Mouse (Mus musculus) right cerebral cortex, postnatal 10 days (tissue): ENCODE measurements around the gene Bdh1.

Experiments
- DNase-seq, 2 experiments: peaks; one replicate each; pipeline ENCODE4 v3.0.0; 2021; ENCODE audit warnings: low spot score in 2 of 2

Gene Bdh1

DNA sequence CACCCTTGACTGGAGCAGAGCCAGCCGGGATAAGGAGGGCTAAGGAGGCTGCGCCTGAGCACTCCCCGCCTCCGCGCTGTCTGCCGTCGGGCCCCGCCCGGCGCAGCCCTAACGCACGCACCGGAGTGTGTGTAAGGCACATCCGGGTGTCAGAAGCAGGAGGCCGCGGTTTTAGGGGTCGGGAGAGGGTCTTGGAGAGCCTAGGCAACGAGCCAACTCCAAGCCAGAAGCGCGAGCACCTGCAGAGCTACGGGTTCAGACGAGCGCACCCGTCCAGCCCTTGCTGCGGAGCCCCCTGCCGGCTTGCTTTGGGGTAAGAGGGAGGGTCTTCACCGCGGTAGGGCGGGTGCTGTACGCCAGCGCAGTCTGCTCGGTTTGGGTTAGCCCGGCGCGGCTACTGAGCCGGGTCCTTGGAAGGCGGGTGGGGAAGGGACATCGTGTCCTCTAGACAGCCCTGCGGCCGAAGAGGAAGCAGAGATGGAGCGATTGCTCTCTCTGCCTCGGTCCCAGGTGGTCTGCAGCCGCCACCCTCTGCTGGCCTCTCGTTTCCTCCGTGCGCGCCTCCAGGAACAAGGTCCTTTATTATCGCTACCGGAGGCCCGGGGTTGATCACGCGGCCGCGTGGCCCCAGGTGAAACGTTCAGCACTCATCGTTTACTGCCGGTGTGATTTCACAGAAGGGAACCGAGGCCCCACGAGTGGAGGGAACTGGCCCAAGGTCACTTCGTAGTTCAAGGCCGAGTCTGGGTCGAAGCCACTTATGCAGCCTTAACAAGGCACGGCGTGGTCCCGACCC is 6.8 kb downstream of the Bdh1 start:
- peak; percentile 91 to 94 for DNase-seq

DNA sequence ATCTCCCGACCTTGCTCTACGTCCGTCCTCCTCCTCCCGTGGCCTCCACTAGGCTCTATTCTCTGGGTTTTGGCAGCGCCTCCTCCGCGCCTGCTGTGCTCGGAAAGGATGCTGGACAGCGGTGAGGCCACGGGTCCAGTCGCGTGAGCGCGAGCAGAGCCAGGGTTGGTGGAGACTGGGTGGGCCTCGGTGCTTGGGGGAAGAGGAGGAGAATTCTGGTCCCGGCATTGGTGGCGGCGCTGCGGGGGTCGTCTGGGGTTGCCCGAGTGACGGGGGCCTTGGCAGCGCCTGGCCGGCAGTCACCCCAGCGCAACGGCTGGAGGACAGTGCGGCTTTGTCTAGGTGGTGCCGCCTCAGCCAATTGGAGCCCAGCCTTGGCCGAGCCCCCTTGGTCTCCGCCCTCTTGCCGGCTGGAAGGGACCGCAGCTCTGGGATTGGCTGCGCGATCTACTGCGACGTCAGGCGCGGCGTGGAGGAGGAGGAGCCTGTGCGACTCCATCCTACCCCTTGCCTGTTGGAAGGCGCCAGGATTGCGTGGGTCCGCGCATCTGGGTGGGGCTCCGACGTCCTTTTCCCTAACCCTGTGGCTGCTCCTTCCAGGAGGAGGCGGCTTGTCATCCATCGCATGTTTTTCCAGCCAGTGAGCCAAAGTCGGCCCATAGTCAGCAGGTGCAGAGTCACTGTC is 7.5 kb downstream of the Bdh1 start:
- peak; percentile 98 to 99 for DNase-seq

DNA sequence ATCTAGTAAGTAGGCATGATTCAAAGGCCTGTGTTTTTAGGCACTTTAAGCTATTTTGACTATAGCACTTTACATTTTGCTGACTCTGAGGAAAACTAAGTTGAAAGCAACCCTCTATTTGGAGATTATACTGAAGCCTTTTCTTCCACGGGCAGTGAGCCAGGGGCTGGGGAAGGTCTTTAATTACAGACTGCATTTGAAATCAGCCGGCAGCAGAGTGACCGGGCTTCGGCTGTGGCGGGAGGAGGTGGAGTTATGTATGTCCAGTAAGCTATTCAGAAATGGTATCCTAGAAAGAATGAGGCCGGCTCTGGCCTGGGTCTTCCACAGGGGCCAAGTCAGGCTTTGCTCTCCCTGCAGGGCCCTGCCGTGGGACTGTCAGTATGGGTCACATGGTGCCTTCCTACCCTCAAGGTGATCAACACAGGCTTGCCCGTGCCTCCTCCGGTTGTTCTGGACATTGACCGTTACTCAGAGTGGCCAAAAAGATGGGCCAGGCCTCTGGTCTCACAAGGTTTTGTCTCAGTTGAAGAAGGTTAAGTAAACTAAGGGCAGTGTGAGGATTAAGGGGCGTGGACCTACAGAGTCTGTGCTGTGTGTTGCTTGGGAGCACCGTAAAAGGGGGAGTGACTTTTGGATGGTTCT is 11.5 kb downstream of the Bdh1 start:
- DNase-seq = peak; percentile 73 to 74

DNA sequence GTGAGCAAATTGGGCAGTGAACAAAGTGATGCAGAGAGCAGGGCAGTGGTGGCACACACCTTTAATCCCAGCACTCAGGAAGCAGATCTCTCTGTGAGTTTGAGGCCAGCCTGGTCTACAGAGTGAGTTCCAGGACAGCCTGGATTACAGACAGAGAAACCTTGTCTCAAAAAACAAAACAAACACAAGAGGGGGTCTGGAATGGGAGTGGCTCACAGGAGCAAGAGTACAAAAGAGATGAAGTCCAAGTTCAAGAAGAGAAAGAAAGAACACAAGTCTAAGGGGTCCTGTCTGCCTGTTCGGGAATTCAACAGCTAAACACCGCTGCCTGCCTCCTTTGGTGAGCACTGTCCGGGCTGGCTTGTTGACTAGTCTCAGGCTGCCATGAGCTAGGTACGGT is 13.1 kb downstream of the Bdh1 start:
- DNase-seq = no peak

DNA sequence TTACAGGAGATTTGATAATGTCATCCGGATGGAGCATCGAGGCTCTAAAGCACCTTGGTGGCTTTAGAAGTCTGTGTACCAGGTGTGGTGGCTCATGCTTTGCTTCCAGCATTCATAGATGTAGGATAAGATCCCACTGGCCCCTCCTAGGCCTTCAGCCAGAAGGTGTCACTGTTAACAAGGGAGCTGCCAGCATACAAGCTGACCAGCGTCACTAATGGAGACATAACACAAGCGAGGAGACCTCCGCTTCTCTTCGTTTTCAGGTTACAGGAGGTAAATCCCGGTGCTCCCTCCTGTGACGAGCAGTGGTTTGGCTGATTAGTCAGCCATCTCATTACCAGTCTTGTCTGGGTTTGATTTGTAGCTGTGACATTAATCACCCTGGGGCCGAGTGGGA is 14.0 kb downstream of the Bdh1 start:
- no peak for DNase-seq

DNA sequence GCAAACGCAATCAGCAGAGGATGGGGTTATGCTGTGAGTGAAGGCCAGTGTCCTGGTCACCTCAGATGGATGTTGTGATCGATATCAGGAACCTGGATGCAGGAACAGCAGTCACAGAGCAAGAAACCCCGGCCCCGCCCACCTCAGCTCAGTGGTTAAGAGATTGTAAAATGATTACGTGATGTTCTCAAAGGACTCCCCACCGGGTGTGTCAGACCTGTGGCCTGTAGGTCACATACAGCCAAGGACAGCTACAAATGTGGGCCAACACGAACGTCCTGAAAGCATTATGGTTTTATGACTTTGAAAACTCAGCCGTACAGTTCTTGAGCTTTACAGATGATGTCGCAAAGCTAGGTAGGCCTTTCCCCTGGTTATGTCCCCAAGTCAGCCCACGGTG is 15.3 kb downstream of the Bdh1 start:
- DNase-seq = no peak

DNA sequence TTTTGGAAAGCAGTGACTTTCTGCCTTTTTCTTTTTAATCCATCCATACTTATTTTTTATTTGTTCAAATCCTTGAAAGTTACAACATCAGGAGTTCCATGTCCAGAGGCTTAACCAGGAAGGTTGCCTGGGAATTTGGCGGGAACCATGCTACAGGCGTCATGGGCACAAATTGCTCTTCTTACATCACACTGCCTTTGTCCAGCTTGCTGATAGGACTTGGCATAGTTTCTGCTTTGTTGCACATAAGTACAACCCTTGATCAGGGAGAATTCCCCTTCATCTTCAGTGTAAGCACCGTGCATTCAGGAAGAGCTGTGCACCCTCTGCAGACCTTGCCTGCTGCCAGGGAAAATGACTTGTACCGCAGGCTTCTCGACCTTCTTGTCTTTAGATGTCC is 17.4 kb downstream of the Bdh1 start:
- no peak for DNase-seq

DNA sequence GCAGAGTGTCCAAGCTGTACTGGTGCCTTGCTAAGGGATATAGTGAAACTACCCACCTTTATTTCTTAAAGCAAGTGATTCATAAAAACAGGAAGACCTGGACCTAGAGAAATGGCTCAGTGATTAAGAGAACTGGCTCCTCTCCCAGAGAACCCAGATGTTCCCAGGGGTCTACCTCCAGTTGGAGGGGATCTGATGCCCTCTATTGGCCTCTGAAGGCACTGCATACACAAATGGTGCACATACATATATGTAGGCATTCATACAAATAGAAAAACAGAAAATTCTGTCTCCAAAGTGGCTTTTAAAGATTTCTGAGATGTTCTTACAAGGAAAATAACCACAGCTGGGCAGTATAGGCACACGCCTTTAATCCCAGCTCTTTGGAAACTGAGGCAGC is 18.0 kb downstream of the Bdh1 start:
- DNase-seq = no peak

DNA sequence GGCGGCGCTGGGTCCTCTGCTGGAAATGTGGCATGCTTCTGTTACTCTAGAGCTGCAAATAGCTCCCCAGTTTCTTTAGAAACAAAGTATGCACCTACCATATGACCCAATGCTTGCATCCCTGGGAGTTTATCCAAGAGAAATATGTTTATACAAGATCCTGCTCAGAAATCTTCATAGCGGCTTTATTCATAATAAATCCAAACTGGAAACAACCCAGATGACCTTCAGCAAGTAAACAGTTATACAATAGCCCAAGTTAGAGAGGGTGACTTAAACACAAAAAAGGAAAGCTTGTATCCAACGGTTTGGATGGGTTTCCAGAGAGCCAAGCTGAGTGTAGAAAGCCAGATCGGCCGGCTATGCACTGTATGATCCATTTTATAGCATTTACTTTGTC is 22.4 kb downstream of the Bdh1 start:
- no peak for DNase-seq

DNA sequence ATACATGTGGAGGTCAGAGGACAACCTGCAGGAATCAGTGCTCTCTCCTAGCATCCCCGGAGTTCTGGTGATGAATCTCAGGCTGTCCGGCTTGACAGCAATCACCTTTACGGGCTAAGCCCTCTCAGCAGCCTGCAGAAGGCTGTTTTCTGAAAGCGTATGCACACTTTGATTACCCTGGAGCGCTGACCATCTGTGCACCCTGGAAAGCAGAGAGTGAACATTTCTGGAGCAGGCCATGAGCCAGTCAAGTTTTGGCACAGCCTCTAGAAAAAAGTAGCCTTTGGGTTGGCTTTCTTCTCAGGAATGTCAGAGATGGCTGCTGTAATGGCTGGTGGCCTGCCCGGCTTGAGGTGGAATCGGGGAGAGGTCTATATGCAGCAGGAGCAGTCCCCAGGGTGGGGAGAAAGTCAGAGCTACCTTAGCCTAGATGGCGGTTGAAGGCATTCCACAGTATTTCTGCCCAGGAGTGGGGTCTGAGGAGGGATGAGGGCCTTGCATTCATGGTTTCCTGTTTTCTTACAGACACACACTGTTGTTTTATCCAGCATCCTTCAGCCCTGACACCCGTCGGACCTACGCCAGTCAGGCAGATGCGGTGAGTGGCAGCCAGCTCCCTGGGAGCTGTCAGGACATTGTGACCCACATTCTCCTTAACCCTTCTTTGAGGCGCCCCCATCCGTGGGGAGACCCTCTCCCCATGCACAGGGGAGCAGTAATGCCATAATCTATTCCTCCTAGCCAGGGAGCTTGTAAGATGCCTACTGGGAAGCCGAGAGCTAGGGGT is 24.2 kb downstream of the Bdh1 start:
- no peak for DNase-seq

DNA sequence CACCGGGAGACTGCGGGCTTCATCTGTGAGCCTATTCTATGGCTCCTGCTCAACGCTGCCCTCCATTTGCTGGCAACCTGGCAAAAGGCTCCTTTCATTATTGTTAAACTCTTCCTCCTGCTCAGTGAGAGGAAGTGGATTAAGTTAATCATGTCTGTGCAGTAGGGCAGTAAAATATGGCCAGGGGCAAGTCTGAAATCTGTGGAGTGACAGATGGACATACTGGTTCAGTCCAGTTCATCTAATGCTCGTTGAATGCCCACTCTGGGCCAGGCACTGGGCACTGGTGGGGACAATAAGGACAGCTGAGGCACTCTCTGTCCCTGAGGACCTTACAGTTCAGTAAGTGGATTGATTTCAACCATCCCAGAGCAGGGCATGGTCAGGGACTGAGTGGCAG is 27.9 kb downstream of the Bdh1 start:
- DNase-seq = no peak

DNA sequence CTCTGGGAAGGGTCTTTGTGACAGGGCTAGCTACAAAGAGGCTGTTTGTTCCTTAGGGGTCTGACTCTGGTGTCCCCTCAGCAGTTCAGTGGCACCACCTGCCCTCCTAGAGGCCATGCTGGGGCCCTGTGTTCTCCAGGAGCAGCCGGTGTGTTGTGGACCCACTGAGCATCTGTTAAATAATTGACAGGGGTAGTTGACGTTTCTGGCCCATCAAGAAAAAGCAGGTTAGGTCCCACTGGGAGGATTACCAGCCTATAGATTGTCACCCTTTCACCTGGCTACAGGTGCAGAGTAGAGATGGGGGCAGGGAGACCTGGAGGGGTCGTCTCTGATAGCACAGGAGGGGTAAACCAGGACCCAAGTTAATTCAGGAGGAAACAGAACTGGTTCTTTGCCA is 29.2 kb downstream of the Bdh1 start:
- no peak for DNase-seq

DNA sequence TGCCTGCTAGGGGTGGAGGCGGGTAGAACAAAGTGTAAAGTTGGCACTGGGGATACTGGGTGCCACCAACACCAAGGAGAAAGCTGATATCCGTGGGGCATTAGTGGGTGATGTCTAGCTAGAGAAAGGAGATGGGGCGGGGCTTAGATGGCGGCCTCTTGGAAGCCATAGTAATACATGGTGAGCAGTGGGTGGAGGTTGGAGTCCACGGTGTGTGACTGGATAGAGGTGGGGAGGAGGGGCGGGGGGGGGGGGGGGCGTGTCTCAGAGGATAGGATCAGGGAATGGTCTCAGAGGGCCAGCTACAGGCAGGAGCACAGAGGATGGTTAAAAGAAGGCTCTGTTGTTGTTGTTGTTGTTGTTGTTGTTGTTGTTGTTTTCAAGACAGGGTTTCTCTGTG is 30.4 kb downstream of the Bdh1 start:
- no peak for DNase-seq

DNA sequence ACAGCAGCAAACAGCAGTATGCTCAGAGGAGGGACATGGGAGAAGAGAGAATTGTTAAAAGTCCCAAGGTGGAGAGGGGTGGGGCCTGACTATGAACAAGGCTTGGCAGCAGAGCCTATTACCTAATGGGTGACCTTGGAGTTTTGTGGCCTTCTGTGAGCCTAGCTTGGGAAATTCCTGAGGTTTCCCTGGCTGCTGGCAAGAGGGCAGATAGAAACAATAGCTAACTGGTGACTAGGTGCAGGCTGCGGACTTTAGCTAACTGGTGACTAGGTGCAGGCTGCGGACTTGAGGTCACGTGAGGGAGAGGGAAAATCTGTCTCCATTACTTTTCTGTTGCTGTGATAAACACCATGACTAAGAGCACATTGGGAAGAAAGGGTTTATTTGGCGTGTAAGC is 31.9 kb downstream of the Bdh1 start:
- DNase-seq = no peak

DNA sequence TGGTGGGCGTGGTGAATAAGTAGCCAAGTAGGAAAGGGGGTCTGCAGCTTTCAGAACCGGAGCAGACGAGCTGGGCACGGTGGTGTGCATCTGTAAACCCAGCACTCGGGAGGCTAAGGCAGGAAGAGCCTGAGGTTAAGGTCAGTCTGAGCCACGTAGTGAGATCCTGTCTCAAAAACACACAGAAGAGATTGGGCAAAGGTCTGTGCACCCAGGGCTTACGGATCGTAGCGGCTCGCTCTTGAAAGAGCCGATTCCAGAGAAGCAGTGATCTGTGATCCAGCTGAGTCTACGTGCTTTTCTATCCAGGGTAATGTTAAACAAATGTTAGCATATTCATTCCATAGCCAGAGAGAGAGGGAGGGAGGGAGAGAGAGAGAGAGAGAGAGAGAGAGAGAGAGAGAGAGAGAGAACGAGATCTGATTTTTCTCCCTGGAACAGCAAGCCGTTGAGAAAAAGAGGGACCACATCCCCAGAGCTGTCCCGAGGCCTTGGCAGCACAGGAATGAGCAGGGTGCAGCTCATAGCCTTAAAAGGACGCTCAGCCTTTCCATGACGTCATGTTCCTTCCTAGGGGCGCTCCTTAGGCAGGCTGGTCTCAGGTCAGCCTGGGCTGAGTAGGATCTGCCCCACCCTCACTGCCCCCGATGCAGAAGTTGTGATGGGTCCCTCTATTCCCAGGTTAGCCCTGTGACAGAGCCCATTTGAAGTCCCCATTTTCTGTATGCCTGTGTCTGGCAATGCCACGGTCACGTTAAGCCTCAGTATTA is 33.4 kb downstream of the Bdh1 start:
- no peak for DNase-seq

DNA sequence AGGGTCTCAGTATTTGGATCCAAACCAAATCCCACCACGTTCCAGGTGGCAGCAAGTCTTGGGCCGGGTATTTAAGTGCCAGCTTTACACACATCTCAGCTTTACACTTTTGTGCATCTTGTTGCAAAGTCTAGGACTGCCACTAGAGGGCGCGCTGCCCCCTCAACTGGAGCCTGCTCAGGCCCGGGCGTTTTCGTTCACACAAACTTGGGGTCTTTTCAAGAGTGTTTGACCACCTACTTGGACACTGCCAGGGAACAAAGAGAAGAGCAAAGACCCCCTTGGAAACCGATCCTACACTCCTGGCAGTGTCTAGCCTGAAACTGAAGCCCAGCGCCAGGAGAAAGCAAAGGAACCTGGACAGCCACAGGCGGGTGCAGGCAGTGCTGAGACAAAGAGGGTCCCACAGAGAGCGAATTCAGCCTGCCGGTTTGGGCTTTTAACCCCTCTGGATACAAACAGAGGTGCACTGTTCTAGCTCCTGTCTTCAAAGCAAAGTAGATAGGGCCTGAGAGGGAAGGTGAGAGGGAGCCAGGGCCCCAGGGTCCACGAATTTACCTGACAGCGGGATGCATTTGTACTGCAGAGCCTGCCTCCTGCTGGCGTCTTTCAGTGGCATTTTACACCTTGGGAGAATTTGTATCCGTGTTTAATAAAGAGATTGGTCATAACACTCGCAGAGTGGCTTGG is 36.3 kb downstream of the Bdh1 start:
- DNase-seq = peak; percentile 85 to 91

DNA sequence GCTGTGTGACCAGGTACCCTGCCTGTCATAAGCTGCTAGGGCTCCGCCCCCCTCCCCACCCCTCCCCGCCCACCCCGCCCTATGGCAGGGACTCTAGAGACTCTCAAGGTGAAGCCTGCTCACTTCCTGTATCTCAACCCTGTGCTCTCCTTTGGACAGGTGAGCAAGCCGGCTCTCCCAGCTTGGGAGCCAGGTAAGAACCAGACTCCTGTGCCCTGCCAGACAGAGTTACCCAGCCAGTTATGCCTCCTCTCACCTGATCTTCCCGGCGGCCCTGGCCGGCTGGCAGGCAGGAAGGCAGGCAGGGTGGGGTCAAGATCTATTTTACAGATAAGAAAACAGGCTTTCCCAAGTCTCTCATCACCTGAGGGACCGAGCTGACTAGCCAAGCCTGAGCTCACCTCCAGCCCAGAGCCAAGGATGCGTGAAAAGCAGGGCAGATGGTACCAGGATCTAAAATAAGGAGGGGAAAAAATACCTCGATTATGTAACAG is 37.9 kb downstream of the Bdh1 start:
- DNase-seq = peak in 1 of 2 experiments; percentile 61

DNA sequence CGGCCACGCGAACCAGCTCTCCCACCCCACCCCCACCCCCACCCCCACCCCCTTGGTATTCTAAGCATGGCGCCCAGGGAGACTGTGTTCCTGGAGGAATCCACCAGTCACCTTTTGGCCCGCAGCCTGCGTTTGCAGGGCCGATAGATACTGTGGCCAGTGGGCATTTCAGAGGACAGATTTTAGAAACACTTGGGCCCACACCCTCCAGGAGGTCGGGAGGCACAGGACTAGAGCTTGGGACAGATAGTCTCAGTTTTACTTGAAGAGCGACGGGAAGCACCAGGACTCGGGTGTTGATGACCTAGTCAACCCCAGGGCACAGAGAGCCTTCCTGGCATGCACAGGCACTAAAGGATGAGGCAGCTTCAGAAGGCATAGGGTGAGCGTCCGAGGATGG is 38.4 kb downstream of the Bdh1 start:
- peak in 1 of 2 experiments; percentile 60 for DNase-seq

DNA sequence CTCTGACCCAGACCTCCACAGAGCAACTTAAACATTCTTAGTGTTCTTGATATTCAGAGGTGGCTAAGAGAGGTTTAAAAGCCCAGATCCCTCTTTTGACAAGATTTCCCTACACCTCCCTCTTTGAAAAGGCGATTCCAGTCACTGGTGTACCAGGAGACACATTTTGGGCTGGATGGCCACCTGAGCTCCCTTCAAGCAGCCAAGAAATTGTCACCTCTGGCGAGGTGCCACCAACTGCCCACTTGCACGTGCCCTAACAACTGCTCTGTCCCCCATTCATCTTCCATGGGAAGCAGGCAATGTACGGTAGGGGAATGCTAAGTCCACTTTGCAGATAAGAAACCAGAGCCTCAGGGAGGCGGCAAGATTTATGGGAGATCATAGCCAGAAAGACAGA is 39.0 kb downstream of the Bdh1 start:
- no peak for DNase-seq

DNA sequence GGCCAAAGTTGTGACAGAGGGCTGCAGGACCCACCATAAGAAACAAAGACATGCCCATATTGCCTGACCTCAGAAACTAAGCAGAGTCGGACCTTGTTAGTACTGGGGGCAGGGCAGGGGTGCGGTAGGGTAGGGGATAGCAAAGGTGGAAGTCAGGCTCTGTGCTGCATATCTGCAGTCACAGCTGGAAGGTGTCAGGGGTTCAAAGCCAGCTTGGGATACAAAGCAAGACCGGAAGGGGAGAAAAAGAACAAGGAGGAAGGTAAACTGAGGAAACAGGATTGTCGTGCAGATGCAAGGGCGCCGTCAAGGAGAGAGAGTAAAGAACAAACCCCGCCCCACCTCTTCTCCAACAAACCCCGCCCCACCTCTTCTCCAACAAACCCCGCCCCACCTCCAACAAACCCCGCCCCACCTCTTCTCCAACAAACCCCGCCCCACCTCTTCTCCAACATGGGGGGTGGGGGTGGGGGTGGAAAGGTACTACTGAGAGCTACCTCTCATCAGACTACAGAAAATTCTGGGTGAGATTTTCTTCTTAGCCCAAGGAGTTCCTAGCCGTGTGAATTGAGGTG is 40.1 kb downstream of the Bdh1 start:
- DNase-seq = no peak
